Mouse (Mus musculus) lung, embryonic 14.5 days (tissue): ENCODE measurements around the gene Ybx1. TPM values are rescaled to one million over a fixed set of nuclear protein-coding genes. Genes with fewer than 3 reads are reported as not detected.
A peak's percentile ranks its signal among the peaks of the same experiment; 100 is the strongest.

Source experiments
- ATAC-seq: fragments of 200-750 bp; cut with Nextera tagmentation; 2 replicates; pipeline ENCODE4 v1.8.0; 2017; ENCODE audit warnings: mild to moderate bottlenecking, moderate TSS enrichment, moderate library complexity; ENCODE audit not compliant: insufficient read depth
- DNase-seq: peaks from one replicate; pipeline ENCODE4 v3.0.0-alpha.2; 2015
- H3K27ac ChIP-seq: fragments of 300-500 bp; sonication (generic); 2 replicates; pipeline ENCODE4 v1.5.1; 2014; ENCODE audit warnings: low read depth, mild to moderate bottlenecking, moderate library complexity
- H3K27me3 ChIP-seq: fragments of 300-500 bp; sonication (generic); 2 replicates; pipeline ENCODE4 v1.6.1; 2014; ENCODE audit warnings: low read length, control low read depth; ENCODE audit not compliant: insufficient read depth
- H3K36me3 ChIP-seq: fragments of 300-500 bp; sonication (generic); 2 replicates; pipeline ENCODE4 v1.6.1; 2014; ENCODE audit warnings: control low read depth; ENCODE audit not compliant: insufficient read depth
- H3K4me1 ChIP-seq: fragments of 300-500 bp; sonication (generic); 2 replicates; pipeline ENCODE4 v1.6.1; 2014; ENCODE audit warnings: antibody characterized with exemption, control low read depth; ENCODE audit not compliant: insufficient read depth
- H3K4me2 ChIP-seq: fragments of 300-500 bp; sonication (generic); 2 replicates; pipeline ENCODE4 v1.6.1; 2014; ENCODE audit warnings: mild to moderate bottlenecking
- H3K4me3 ChIP-seq: fragments of 300-500 bp; sonication (generic); 2 replicates; pipeline ENCODE4 v1.5.1; 2014; ENCODE audit warnings: low read depth, low read length
- H3K9ac ChIP-seq: fragments of 300-500 bp; sonication (generic); 2 replicates; pipeline ENCODE4 v1.6.1; 2014
- H3K9me3 ChIP-seq: fragments of 300-500 bp; sonication (generic); 2 replicates; pipeline ENCODE4 v1.6.1; 2016; ENCODE audit warnings: low read depth, low read length, control low read depth
- CTCF ChIP-seq: IDR thresholded peaks from 2 replicates; pipeline ENCODE4 v1.5.1; 2016; ENCODE audit warnings: antibody characterized with exemption, low read depth
- WGBS: fragments of 180-500 bp; shearing (Covaris S2); extraction: QIAGEN DNeasy Blood & Tissue Kit; methylation state at CpG from one replicate; pipeline ENCODE4 v1.1.7; 2014; 5-methylcytosine and 5-hydroxymethylcytosine counted together
- polyA plus RNA-seq: library from polyadenylated mRNA; unstranded; fragments of >200 nt; fragmentation: Nextera tagmentation; extraction: Ambion mirVana; gene quantifications from 2 replicates; pipeline ENCODE4 v1.2.1, GENCODE M21; 2014

Gene Ybx1
- polyA plus RNA-seq, 1 experiment from 2014 or later, result 902 TPM

DNA sequence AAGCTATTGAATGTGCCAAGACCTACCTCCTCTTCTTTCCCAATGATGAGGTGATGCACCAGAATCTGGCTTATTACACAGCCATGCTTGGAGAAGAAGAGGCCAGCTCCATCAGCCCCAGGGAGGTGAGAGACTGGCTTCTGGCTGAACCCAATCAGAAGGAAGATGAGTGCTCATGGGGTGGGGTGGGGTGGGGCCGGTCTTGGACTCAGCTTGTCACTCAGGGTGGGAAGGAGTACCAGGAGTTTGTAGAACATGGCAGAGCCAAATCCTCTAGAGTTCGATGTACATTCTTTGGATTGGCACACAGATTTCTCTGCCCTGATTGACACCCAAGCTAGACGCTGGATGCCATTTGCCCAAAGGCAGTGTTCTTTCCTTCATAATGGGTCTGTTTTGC lies 55.7 kb downstream of the Ybx1 start:
- no peak for ATAC-seq

DNA sequence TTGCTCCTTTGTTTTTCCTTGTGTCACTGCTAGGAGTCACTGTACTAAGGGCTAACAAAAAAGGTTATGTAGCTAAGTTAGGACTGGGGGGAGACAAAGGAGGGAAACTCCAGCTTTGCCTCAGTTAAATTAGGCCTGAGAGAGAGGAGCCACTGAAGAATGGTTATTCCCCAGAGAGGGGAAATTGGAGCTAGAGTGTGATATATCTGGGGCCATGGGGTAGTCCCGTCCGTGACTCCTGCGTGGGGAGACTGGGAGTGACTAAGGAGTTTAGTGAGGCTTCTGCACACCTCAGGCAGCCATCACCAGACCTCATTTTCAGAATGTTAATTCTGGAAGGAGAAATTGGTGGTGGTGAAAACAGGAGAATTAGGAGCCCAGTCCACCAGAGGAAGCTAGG lies 60.1 kb downstream of the Ybx1 start:
- Histone ChIP-seq H3K9ac (peak overlapping the region; percentile 68), H3K4me3 (peak overlapping the region; percentile 91), H3K27me3 (no peaks in the 10 kb centered on the region), H3K27ac (peak overlapping the region; percentile 36), H3K36me3 (peaks cover 25% of the 10 kb centered on the region; the same call in 1 of the 2 replicates), H3K4me2 (peak overlapping the region; percentile 84), H3K9me3 (no peaks in the 10 kb centered on the region), H3K4me1 (0 out of 2 replicates have a peak, but pooled peaks cover 4% of the 10 kb centered on the region)
- DNase-seq (no peak), ATAC-seq (no peak)
- WGBS, result 76% methylated on average over 3 of the region's 3 CpGs
- TF ChIP-seq CTCF, result no peak

More for the DNA sequence above, 55.7 kb downstream of the Ybx1 start:
- no peaks in the 10 kb centered on the region for H3K27me3 ChIP-seq
- H3K36me3 ChIP-seq, result peaks cover 58% of the 10 kb centered on the region
- H3K27ac ChIP-seq, result no peak overlapping the region
- no peak for DNase-seq
- TF ChIP-seq CTCF, result no peak
- no peak overlapping the region for H3K4me2 ChIP-seq
- H3K9me3 ChIP-seq, result no peaks in the 10 kb centered on the region
- no peak overlapping the region for H3K9ac ChIP-seq
- no peak overlapping the region for H3K4me3 ChIP-seq
- 72% methylated on average over 3 of the region's 3 CpGs for WGBS
- no peaks in the 10 kb centered on the region for H3K4me1 ChIP-seq

DNA sequence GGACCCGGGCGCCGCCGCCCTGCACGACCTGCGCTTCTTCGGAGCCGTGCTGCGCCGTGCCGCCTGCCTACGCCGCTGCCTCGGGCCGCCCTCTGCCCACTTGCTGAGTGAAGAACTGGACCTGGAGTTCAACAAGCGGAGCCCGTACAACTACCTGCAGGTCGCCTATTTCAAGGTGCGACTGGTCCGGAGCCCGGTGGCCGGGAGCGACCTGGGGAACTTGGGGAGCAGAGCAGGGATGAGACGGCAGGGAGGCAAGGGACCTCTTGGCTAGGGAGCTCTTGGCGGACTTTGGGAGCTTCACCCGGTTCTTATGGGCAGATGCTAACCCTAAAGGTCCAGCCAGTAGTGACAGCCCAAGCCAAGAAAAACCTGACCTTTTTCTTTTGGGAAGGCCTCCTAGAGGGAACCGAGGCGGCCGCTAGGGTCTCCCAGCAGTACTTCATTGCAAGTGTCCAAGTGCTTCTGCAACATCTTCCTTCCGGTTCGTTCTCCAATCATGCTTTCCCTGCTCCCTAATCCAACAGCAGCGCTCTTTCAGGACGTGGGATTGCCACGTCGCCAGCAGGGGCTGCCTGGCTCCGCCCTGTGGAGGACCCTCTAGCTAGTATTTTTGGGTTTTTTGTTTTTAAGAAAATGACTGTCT lies 61.0 kb downstream of the Ybx1 start:
- Histone ChIP-seq H3K9ac (peak overlapping the region; percentile 68), H3K9me3 (no peaks in the 10 kb centered on the region), H3K36me3 (peaks cover 25% of the 10 kb centered on the region; the same call in 1 of the 2 replicates), H3K27ac (peak overlapping the region; percentile 54), H3K4me1 (0 out of 2 replicates have a peak, but pooled peaks cover 4% of the 10 kb centered on the region), H3K4me3 (peak overlapping the region; percentile 91), H3K27me3 (no peaks in the 10 kb centered on the region), H3K4me2 (peak overlapping the region; percentile 84)
- ATAC-seq, result peak; percentile 53
- under 1% methylated on average over 36 of the region's 36 CpGs for WGBS
- peak; percentile 89 for DNase-seq
- TF ChIP-seq CTCF, result peak; percentile 60

DNA sequence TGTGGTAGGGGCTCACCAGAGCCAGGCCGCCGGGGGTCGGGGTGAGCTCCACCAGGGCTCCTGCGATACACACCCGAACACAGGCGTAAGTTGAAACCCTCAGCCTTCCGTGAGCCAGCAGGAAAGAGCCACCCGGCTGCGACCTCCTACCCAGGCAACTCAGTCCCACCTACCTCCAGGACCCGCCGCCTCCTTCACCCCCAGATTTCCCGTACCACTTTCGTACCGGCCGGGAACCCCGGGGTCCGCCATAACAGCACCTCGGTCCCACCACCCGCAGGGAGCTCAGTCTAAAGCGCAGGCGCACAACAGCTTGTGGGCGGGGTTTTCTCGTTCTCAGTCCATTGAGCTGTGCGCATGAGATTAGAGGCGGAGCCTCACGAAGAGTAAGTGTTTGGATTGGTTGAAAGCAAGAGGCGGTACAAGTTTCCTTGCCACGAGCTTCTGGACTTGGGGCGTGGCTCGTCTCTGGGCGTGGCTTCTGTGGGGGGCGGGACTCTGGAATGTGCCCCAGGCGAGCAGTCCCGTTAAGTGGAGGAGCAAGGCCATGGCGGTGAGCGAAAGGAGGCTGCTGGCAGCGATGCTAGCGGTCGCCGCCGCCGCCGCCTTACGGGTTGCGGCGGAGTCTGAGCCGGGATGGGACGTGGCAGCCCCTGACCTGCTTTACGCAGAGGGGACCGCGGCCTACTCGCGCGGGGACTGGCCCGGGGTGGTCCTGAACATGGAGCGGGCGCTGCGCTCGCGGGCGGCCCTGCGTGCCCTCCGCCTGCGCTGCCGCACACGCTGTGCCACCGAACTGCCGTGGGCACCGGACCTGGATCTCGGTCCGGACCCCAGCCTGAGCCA lies 61.8 kb downstream of the Ybx1 start, which contains the start of the genes AU022252 and P3h1:
AU022252 (minus strand) TSS at position 303 of the 846 bp plus-strand sequence.
P3h1 (plus strand) TSS at position 506 of the 846 bp plus-strand sequence.
- Histone ChIP-seq H3K36me3 (peaks cover 28% of the 10 kb centered on the region; the same call in 1 of the 2 replicates), H3K9ac (peak within 1 kb of the TSS; percentile 68), H3K4me2 (peak within 1 kb of the TSS; percentile 84), H3K27me3 (no peaks in the 10 kb centered on the region), H3K9me3 (no peaks in the 10 kb centered on the region), H3K4me1 (0 out of 2 replicates have a peak, but pooled peaks cover 4% of the 10 kb centered on the region), H3K27ac (peak within 1 kb of the TSS; percentile 54), H3K4me3 (peak within 1 kb of the TSS; percentile 91)
- under 1% methylated on average over 71 of the region's 71 CpGs for WGBS
- TF ChIP-seq CTCF, result no peak
- DNase-seq (peak; percentile 100), ATAC-seq (peak; percentile 94)

Other genes with a start within 250 kb of the Ybx1 start
- gene Slc2a1, start 185.9 kb downstream of the Ybx1 start, polyA plus RNA-seq, result 70.7 and 83.1 TPM in 2 replicates
- gene Zfp691, start 120.4 kb downstream of the Ybx1 start, polyA plus RNA-seq, result 6.8 and 7.7 TPM in 2 replicates
- gene Ermap, start 104.6 kb downstream of the Ybx1 start, polyA plus RNA-seq, result 0.57 and 0.79 TPM in 2 replicates
- gene Svbp, start 99.3 kb downstream of the Ybx1 start, polyA plus RNA-seq, result 134 TPM in 2 replicates
- not detected in 2 replicates for gene Tmem269, start 76.4 kb downstream of the Ybx1 start, polyA plus RNA-seq
- 29.0 and 32.3 TPM in 2 replicates for gene AU022252, start 61.9 kb downstream of the Ybx1 start, polyA plus RNA-seq
- gene P3h1, start 61.7 kb downstream of the Ybx1 start, polyA plus RNA-seq, result 40.4 and 44.8 TPM in 2 replicates
- not detected in 2 replicates for gene Cldn19, start 39.2 kb downstream of the Ybx1 start, polyA plus RNA-seq
- 126 and 127 TPM in 2 replicates for gene Ppih, start 25.9 kb upstream of the Ybx1 start, polyA plus RNA-seq
- 2.5 and 3.8 TPM in 2 replicates for gene Ccdc30, start 120.9 kb upstream of the Ybx1 start, polyA plus RNA-seq
- 34.7 and 38.3 TPM in 2 replicates for gene Ppcs, start 127.8 kb upstream of the Ybx1 start, polyA plus RNA-seq
- gene Zmynd12, start 128.2 kb upstream of the Ybx1 start, polyA plus RNA-seq, result 0.16 and 0.20 TPM in 2 replicates
- gene Rimkla, start 198.0 kb upstream of the Ybx1 start, polyA plus RNA-seq, result 1.3 and 1.5 TPM in 2 replicates
- 26.4 and 28.5 TPM in 2 replicates for gene Foxj3, start 242.4 kb upstream of the Ybx1 start, polyA plus RNA-seq
- gene Frg2f1, start 244.9 kb upstream of the Ybx1 start, polyA plus RNA-seq, result 3.6 and 3.9 TPM in 2 replicates